Mouse (Mus musculus) liver, adult 2 months (tissue): ENCODE measurements around the gene Elmo3. TPM values are rescaled to one million over a fixed set of nuclear protein-coding genes. Genes with fewer than 3 reads are reported as not detected.

ENCODE experiments used
- DNase-seq: peaks from one replicate; pipeline ENCODE4 v3.0.0-alpha.2; 2011; ENCODE audit warnings: low read depth, low spot score; ENCODE audit errors: extremely low read depth
- H3K27ac ChIP-seq: fragments of 200-500 bp; replicated peaks from 2 replicates; pipeline ENCODE4 v1.5.1; 2012; ENCODE audit warnings: low read depth, mild to moderate bottlenecking, control low read depth, inconsistent platforms, low read length; ENCODE audit not compliant: insufficient read depth
- H3K27me3 ChIP-seq: fragments of 200-500 bp; 2 replicates; pipeline ENCODE4 v1.6.1; 2012; ENCODE audit warnings: mild to moderate bottlenecking, moderate library complexity, low read length, inconsistent platforms; ENCODE audit not compliant: control insufficient read depth, insufficient read depth
- H3K36me3 ChIP-seq: fragments of 200-500 bp; 2 replicates; pipeline ENCODE4 v1.6.1; 2012; ENCODE audit warnings: low read length, inconsistent platforms; ENCODE audit not compliant: control insufficient read depth, insufficient read depth
- H3K4me1 ChIP-seq: fragments of 200-500 bp; 2 replicates; pipeline ENCODE4 v1.6.1; 2011; ENCODE audit warnings: low read length; ENCODE audit not compliant: control insufficient read depth, insufficient read depth
- H3K4me3 ChIP-seq: fragments of 200-500 bp; 2 replicates; pipeline ENCODE4 v1.5.1; 2011; ENCODE audit warnings: low read depth, mild to moderate bottlenecking, control low read depth, low read length, moderate library complexity; ENCODE audit not compliant: insufficient read depth
- H3K79me2 ChIP-seq: fragments of 200-500 bp; 2 replicates; pipeline ENCODE4 v1.6.1; 2012; ENCODE audit warnings: inconsistent platforms, mild to moderate bottlenecking, low read length, moderate library complexity; ENCODE audit not compliant: control insufficient read depth, insufficient read depth
- H3K9ac ChIP-seq: fragments of 200-500 bp; 2 replicates; pipeline ENCODE4 v1.6.1; 2012; ENCODE audit warnings: low read depth, mild to moderate bottlenecking, control low read depth, inconsistent platforms, low read length
- CTCF ChIP-seq: fragments of 200-500 bp; IDR thresholded peaks from 2 replicates; pipeline ENCODE4 v1.5.1; 2011; ENCODE audit warnings: low read depth, low read length, control low read depth
- POLR2A ChIP-seq: fragments of 200-500 bp; IDR thresholded peaks from 2 replicates; pipeline ENCODE4 v1.6.1; 2011; ENCODE audit warnings: low read length, control low read depth; ENCODE audit not compliant: insufficient read depth; ENCODE audit errors: extremely low read depth
- WGBS: fragments of 180-500 bp; shearing (Covaris S2); methylation state at CpG from one replicate; pipeline ENCODE4 v1.1.7; 2018; 5-methylcytosine and 5-hydroxymethylcytosine counted together
- polyA plus RNA-seq: library from polyadenylated mRNA; depleted of rRNA; stranded (reverse); fragments of >200 nt; gene quantifications from 2 replicates; pipeline ENCODE4 v1.2.3, GENCODE M21; 2012
- total RNA-seq: library from RNA; depleted of rRNA; stranded (reverse); fragments of >200 nt; gene quantifications from 2 replicates; pipeline ENCODE4 v1.2.3, GENCODE M21; 2014

Gene Elmo3
- total and polyA plus RNA-seq, 2 experiments: 16.8 to 33.4 TPM

GRCm38 (mm10) chr8:105275387-105275786 lies 30.0 kb upstream of the Elmo3 start:
- Histone ChIP-seq H3K79me2 (no peaks in the 10 kb centered on the region), H3K36me3 (no peaks in the 10 kb centered on the region), H3K9ac (no peak overlapping the region), H3K4me3 (no peak overlapping the region), H3K27ac (no peak overlapping the region), H3K4me1 (peaks cover 5% of the 10 kb centered on the region), H3K27me3 (no peaks in the 10 kb centered on the region)
- TF ChIP-seq POLR2A (no peak), CTCF (no peak)
- no peak for DNase-seq
- 46% methylated on average over 11 of the region's 11 CpGs for WGBS

GRCm38 (mm10) chr8:105275840-105276239 lies 29.6 kb upstream of the Elmo3 start, which contains the start of gene Nol3:
Gene Nol3 (plus strand): TSS chr8:105276140.
- Histone ChIP-seq H3K79me2 (no peaks in the 10 kb centered on the region), H3K4me1 (peaks cover 4% of the 10 kb centered on the region), H3K27me3 (no peaks in the 10 kb centered on the region), H3K9ac (peak within 1 kb of the TSS; percentile 55; the same call in 1 of the 2 replicates), H3K4me3 (peak within 1 kb of the TSS; percentile 48; the same call in 1 of the 2 replicates), H3K27ac (no peak within 1 kb of the TSS), H3K36me3 (no peaks in the 10 kb centered on the region)
- DNase-seq: no peak
- 34% methylated on average over 10 of the region's 10 CpGs for WGBS
- no peak for TF ChIP-seq POLR2A
- TF ChIP-seq CTCF: no peak

GRCm38 (mm10) chr8:105276292-105277120 lies 28.9 kb upstream of the Elmo3 start:
- Histone ChIP-seq H3K4me3 (peak overlapping the region; percentile 48; the same call in 1 of the 2 replicates), H3K36me3 (no peaks in the 10 kb centered on the region), H3K79me2 (no peaks in the 10 kb centered on the region), H3K4me1 (peaks cover 4% of the 10 kb centered on the region), H3K27ac (no peak overlapping the region), H3K27me3 (no peaks in the 10 kb centered on the region), H3K9ac (peak overlapping the region; percentile 55; the same call in 1 of the 2 replicates)
- 15% methylated on average over 30 of the region's 30 CpGs for WGBS
- no peak for DNase-seq
- TF ChIP-seq CTCF (no peak), POLR2A (no peak)

GRCm38 (mm10) chr8:105278911-105279334 lies 26.5 kb upstream of the Elmo3 start:
- WGBS: 6% methylated on average over 28 of the region's 28 CpGs
- H3K79me2 ChIP-seq: no peaks in the 10 kb centered on the region
- DNase-seq: peak; percentile 89
- no peak overlapping the region for H3K27ac ChIP-seq
- H3K36me3 ChIP-seq: no peaks in the 10 kb centered on the region
- H3K27me3 ChIP-seq: no peaks in the 10 kb centered on the region
- peaks cover 6% of the 10 kb centered on the region for H3K4me1 ChIP-seq
- no peak overlapping the region for H3K9ac ChIP-seq
- peak overlapping the region; percentile 19; the same call in 1 of the 2 replicates for H3K4me3 ChIP-seq
- no peak for TF ChIP-seq POLR2A
- TF ChIP-seq CTCF: peak; percentile 61

- no peak for DNase-seq
- Histone ChIP-seq H3K9ac (no peak overlapping the region), H3K4me1 (peaks cover 6% of the 10 kb centered on the region), H3K36me3 (no peaks in the 10 kb centered on the region), H3K27me3 (no peaks in the 10 kb centered on the region), H3K79me2 (no peaks in the 10 kb centered on the region), H3K27ac (no peak overlapping the region), H3K4me3 (no peak overlapping the region)
- 89% methylated on average over 3 of the region's 3 CpGs for WGBS
- TF ChIP-seq CTCF: no peak
- TF ChIP-seq POLR2A: no peak
These were observed 24.8 kb upstream of the Elmo3 start for GRCm38 (mm10) chr8:105280567-105280966.

- H3K36me3 ChIP-seq: no peaks in the 10 kb centered on the region
- TF ChIP-seq CTCF: no peak
- TF ChIP-seq POLR2A: no peak
- H3K4me3 ChIP-seq: no peak overlapping the region
- no peaks in the 10 kb centered on the region for H3K79me2 ChIP-seq
- WGBS: 95% methylated on average over 12 of the region's 12 CpGs
- H3K27ac ChIP-seq: no peak overlapping the region
- H3K27me3 ChIP-seq: no peaks in the 10 kb centered on the region
- no peak for DNase-seq
- no peak overlapping the region for H3K9ac ChIP-seq
- H3K4me1 ChIP-seq: peaks cover 6% of the 10 kb centered on the region
These were observed 23.6 kb upstream of the Elmo3 start for GRCm38 (mm10) chr8:105281821-105282220.
